In the genomic region with DNA sequence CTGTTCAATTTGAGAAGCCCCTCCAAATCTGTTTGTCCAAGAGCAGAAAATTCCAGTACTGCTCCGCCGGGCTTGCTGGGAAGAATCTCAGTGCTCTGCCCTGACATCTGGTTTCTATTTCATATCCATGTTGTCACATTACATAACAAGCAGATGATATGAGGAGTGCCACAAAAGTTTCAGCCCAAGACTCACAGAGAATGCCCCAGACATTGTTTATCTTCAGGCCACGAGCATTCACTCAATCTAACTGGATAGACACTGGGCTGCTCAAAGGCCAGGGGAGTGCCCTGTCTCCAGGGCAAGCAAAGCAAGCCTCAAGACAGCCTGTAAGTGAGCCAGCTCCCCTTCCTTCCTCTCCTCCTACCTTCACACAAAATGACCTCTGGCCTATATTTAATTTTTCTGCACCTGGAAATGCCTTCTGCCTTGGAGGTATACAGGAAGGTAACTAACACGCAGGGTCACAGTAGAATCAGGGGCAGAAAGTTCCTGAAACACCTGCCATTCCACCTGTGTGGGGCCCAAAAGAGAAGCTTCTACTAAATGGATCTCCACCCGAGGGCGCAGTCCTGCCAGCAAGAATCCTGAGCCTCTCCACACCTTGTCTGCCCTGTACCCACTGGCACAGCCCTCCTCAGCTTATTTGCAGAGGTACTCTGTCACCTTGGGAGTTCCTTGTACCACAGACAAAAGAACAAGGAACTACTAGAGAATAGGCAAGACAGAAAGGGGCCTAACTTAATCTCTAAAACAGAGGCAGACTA, we compare ENCODE assay signal across 11 mouse cellular contexts.
DNase-seq lines count a peak whose midpoint lies in the region; ATAC-seq lines count a peak whose summit lies in the region.
"Had no signal": no experiment of that assay in that cellular context is flagged by ENCODE, and none has a peak within 500 bp of the region (broad histone marks: within the 10 kb centered on the region; RNA-seq: fewer than 3 reads in every experiment).

No protein-coding gene starts in this region.

- no peak overlapping the region for H3K4me2 ChIP-seq in kidney, embryonic 15.5 days
- H3K4me2 ChIP-seq in embryonic facial prominence, embryonic 13.5 days: no peak overlapping the region
- H3K4me2 ChIP-seq in hindbrain, embryonic 16.5 days (ENCODE audit: low read length): no peak overlapping the region
- H3K4me2 ChIP-seq: limb, embryonic 12.5 days had no signal

- H3K36me3 ChIP-seq in kidney, embryonic 15.5 days: no peaks in the 10 kb centered on the region
- H3K36me3 ChIP-seq in embryonic facial prominence, embryonic 13.5 days: 0 out of 2 replicates have a peak, but pooled peaks cover 4% of the 10 kb centered on the region
- H3K36me3 ChIP-seq in hindbrain, embryonic 16.5 days (ENCODE audit: control insufficient read depth, insufficient read depth, low read length): no peaks in the 10 kb centered on the region

- no peak overlapping the region for H3K27ac ChIP-seq in kidney, embryonic 15.5 days
- peak overlapping the region; percentile 65; the same call in 1 of the 2 replicates for H3K27ac ChIP-seq in embryonic facial prominence, embryonic 13.5 days
- no peak overlapping the region; the same call in 1 of the 2 replicates for H3K27ac ChIP-seq in hindbrain, embryonic 16.5 days (ENCODE audit: low read depth, low read length)
- H3K27ac ChIP-seq: limb, embryonic 12.5 days; midbrain, embryonic 10.5 days had no signal

- WGBS in kidney, embryonic 15.5 days: 69% methylated on average over 6 of the region's 6 CpGs
- 39% methylated on average over 6 of the region's 6 CpGs for WGBS in embryonic facial prominence, embryonic 13.5 days
- WGBS in hindbrain, embryonic 16.5 days: 79% methylated on average over 6 of the region's 6 CpGs

- H3K27me3 ChIP-seq in kidney, embryonic 15.5 days: no peaks in the 10 kb centered on the region
- no peaks in the 10 kb centered on the region for H3K27me3 ChIP-seq in embryonic facial prominence, embryonic 13.5 days
- no peaks in the 10 kb centered on the region for H3K27me3 ChIP-seq in hindbrain, embryonic 16.5 days (replicated peaks; ENCODE audit: control insufficient read depth, insufficient read depth, low read length)
- H3K27me3 ChIP-seq: limb, embryonic 12.5 days had no signal

- no peaks in the 10 kb centered on the region for H3K9me3 ChIP-seq in kidney, embryonic 15.5 days (replicated peaks)
- H3K9me3 ChIP-seq in embryonic facial prominence, embryonic 13.5 days: no peaks in the 10 kb centered on the region
- no peaks in the 10 kb centered on the region for H3K9me3 ChIP-seq in hindbrain, embryonic 16.5 days (ENCODE audit: control insufficient read depth, low read length)
- H3K9me3 ChIP-seq: limb, embryonic 12.5 days; midbrain, embryonic 10.5 days had no signal

- H3K4me3 ChIP-seq in kidney, embryonic 15.5 days (replicated peaks): no peak overlapping the region
- no peak overlapping the region for H3K4me3 ChIP-seq in embryonic facial prominence, embryonic 13.5 days
- no peak overlapping the region for H3K4me3 ChIP-seq in hindbrain, embryonic 16.5 days (ENCODE audit: low read length)
- H3K4me3 ChIP-seq: limb, embryonic 12.5 days; midbrain, embryonic 10.5 days had no signal

- no peak overlapping the region for H3K9ac ChIP-seq in kidney, embryonic 15.5 days
- H3K9ac ChIP-seq in embryonic facial prominence, embryonic 13.5 days: no peak overlapping the region
- no peak overlapping the region for H3K9ac ChIP-seq in hindbrain, embryonic 16.5 days (ENCODE audit: low read depth, low read length)
- H3K9ac ChIP-seq: limb, embryonic 12.5 days had no signal

- peaks cover 10% of the 10 kb centered on the region for H3K4me1 ChIP-seq in kidney, embryonic 15.5 days
- H3K4me1 ChIP-seq in embryonic facial prominence, embryonic 13.5 days: peaks cover 35% of the 10 kb centered on the region
- peaks cover 7% of the 10 kb centered on the region for H3K4me1 ChIP-seq in hindbrain, embryonic 16.5 days (ENCODE audit: control insufficient read depth, insufficient read depth, low read depth, low read length)

- ATAC-seq in kidney, embryonic 15.5 days (replicated peaks; ENCODE audit: low FRiP score): no peak
- no peak for ATAC-seq in embryonic facial prominence, embryonic 13.5 days (ENCODE audit: insufficient number of reproducible peaks, insufficient read depth, low FRiP score, low TSS enrichment, low read depth)
- no peak for ATAC-seq in hindbrain, embryonic 16.5 days

- peak; percentile 40 for DNase-seq in embryo, embryonic 10.5 days (ENCODE audit: low spot score)
- DNase-seq in embryo, embryonic 10 days (ENCODE audit: low spot score): no peak
- peak; percentile 30 to 49 for DNase-seq in kidney, postnatal 25 days
- DNase-seq in lung, postnatal 25 days (ENCODE audit: low spot score): peak; percentile 50
- no peak for DNase-seq in T-cell, adult 2 months (ENCODE audit: low spot score)
- DNase-seq: layer of hippocampus, adult 9-11 months had no signal

Comparison
In these comparisons a context has a peak if more than half of its experiments do, and no peak if none do; other contexts are left out.
1. DNase-seq: peak in embryo, embryonic 10.5 days (single experiment), kidney, postnatal 25 days (2 of 2) and lung, postnatal 25 days (single experiment); none in embryo, embryonic 10 days (single experiment) and T-cell, adult 2 months (single experiment).